Mouse (Mus musculus) forebrain, embryonic 11.5 days (tissue): ENCODE measurements around the gene Elof1. TPM values are rescaled to one million over a fixed set of nuclear protein-coding genes. Genes with fewer than 3 reads are reported as not detected.

ENCODE experiments used
- ATAC-seq: fragments of 200-750 bp; cut with Nextera tagmentation; replicated peaks from 2 replicates; pipeline ENCODE4 v1.8.0; 2017; ENCODE audit warnings: moderate TSS enrichment; ENCODE audit not compliant: low FRiP score
- DNase-seq: peaks from one replicate; pipeline ENCODE4 v3.0.0-alpha.2; 2017; ENCODE audit warnings: low spot score
- H3K27ac ChIP-seq: fragments of 300-500 bp; sonication (generic); 2 replicates; pipeline ENCODE4 v1.5.1; 2014; ENCODE audit warnings: low read depth, low read length
- H3K27me3 ChIP-seq: fragments of 300-500 bp; sonication (generic); 2 replicates; pipeline ENCODE4 v1.6.1; 2014; ENCODE audit warnings: mild to moderate bottlenecking, low read length, mixed read lengths; ENCODE audit not compliant: control insufficient read depth, insufficient read depth
- H3K36me3 ChIP-seq: fragments of 300-500 bp; sonication (generic); 2 replicates; pipeline ENCODE4 v1.6.1; 2014; ENCODE audit warnings: mild to moderate bottlenecking, low read length, moderate library complexity, mixed read lengths; ENCODE audit not compliant: control insufficient read depth, insufficient read depth
- H3K4me1 ChIP-seq: fragments of 300-500 bp; sonication (generic); replicated peaks from 2 replicates; pipeline ENCODE4 v1.6.1; 2014; ENCODE audit warnings: low read length, mixed read lengths; ENCODE audit not compliant: control insufficient read depth, insufficient read depth
- H3K4me2 ChIP-seq: fragments of 300-500 bp; sonication (generic); 2 replicates; pipeline ENCODE4 v1.6.1; 2014; ENCODE audit warnings: low read depth, mild to moderate bottlenecking, low read length, moderate library complexity, mixed read lengths; ENCODE audit not compliant: severe bottlenecking
- H3K4me3 ChIP-seq: fragments of 300-500 bp; sonication (generic); 2 replicates; pipeline ENCODE4 v1.5.1; 2014; ENCODE audit warnings: low read depth, low read length
- H3K9ac ChIP-seq: fragments of 300-500 bp; sonication (generic); 2 replicates; pipeline ENCODE4 v1.6.1; 2014; ENCODE audit warnings: low read length
- H3K9me3 ChIP-seq: fragments of 300-500 bp; sonication (generic); 2 replicates; pipeline ENCODE4 v1.6.1; 2016; ENCODE audit warnings: low read length, mixed read lengths; ENCODE audit not compliant: control insufficient read depth
- WGBS: fragments of 180-500 bp; shearing (Covaris S2); extraction: QIAGEN DNeasy Blood & Tissue Kit; methylation state at CpG from one replicate; pipeline ENCODE4 v1.1.7; 2014; 5-methylcytosine and 5-hydroxymethylcytosine counted together
- polyA plus RNA-seq: library from polyadenylated mRNA; unstranded; fragments of >200 nt; fragmentation: Nextera tagmentation; extraction: Ambion mirVana; gene quantifications from 2 replicates; pipeline ENCODE4 v1.2.1, GENCODE M21; 2014

Elof1 gene
- polyA plus RNA-seq, 1 experiment from 2014 or later = 205 TPM

DNA sequence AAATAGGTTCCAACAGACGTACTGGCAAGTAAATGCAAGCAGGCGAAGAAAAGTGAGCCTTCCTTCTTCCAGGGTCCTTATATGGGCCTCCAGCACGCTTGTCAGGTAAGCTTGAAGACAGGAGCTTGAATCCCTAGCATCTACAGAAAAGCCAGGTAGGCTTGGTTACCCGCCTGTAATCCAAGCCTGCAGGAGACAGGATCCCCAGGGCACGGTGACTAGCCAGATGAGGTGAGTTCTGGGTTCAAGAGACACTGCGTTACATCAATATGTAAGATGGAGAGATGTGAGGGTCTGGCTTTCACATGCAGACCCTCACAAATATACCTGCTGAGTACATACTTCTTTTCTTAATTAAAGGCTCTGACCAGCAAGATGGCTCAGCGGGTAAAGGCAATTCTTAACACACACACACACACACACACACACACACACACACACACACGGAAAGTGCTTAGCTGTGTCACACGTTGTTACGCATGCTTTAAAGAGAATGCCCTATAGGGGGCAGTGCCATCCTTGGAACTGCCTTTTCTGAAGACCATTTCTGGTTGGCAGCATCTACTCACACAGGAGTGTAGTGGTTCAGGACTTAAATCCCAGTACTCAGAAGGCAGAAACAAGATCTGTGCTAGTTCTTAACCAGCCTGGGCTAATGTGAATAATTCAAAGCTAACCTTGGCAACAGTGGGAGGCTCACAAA, 933 bp upstream of the Elof1 start:
- peak overlapping the region; percentile 92 for H3K4me3 ChIP-seq
- peak; percentile 67 for DNase-seq
- no peak for ATAC-seq
- no peak overlapping the region; the same call in 1 of the 2 replicates for H3K9ac ChIP-seq
- H3K27me3 ChIP-seq = no peaks in the 10 kb centered on the region
- H3K4me2 ChIP-seq = peak overlapping the region; percentile 85
- WGBS = 41% methylated on average over 10 of the region's 10 CpGs
- no peaks in the 10 kb centered on the region; the same call in 1 of the 2 replicates for H3K36me3 ChIP-seq
- H3K4me1 ChIP-seq = peaks cover 5% of the 10 kb centered on the region
- H3K9me3 ChIP-seq = no peaks in the 10 kb centered on the region
- no peak overlapping the region for H3K27ac ChIP-seq

DNA sequence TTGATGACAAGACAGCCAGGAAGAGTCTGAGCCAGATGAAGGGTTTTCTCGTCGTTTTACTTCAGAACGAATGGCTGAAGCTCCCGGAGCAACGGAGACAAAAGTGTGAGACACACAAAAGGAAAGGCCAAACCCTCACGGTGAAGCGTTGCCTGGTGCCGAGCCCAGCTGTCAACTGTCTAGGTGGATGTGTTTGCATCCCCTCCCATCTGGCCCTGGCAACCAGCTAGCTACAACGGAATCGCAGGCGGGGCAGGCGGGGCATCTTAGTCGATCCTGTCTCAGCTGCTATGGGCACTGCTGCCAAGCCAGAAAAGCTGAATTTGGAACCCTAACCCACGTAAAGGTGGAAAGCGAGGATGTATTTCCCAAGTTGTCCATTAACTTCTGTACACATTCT, 886 bp downstream of the Elof1 start:
- DNase-seq = no peak
- whole genome bisulfite sequencing = 46% methylated on average over 15 of the region's 15 CpGs

DNA sequence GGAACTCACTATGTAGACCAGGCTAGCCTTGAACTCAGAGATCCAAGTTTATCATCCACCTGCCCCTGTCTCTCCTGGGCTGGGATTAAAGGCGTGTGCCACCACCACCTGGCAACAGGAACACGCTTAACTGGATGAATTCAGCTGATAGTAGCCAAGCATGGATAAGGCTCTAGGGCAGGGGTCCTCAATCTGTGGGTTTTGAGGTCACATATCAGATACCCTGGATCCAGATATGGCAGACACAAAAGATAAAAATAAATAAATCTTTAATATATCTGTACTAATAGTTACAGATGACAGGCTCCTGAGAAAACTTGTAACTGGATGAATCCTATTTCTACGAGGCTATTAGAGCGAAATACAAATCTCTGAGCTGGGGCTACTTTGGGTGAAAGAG, 1.3 kb downstream of the Elof1 start:
- 91% methylated on average over 4 of the region's 4 CpGs for WGBS
- DNase-seq (no peak), ATAC-seq (no peak)
- Histone ChIP-seq H3K9ac (peak overlapping the region; percentile 83; the same call in 1 of the 2 replicates), H3K36me3 (no peaks in the 10 kb centered on the region; the same call in 1 of the 2 replicates), H3K9me3 (no peaks in the 10 kb centered on the region), H3K27ac (no peak overlapping the region), H3K4me1 (peaks cover 5% of the 10 kb centered on the region), H3K27me3 (no peaks in the 10 kb centered on the region), H3K4me3 (no peak overlapping the region), H3K4me2 (peak overlapping the region; percentile 85; the same call in 1 of the 2 replicates)

More for the DNA sequence above, 886 bp downstream of the Elof1 start:
- Histone ChIP-seq H3K36me3 (no peaks in the 10 kb centered on the region; the same call in 1 of the 2 replicates), H3K4me2 (peak overlapping the region; percentile 85), H3K9ac (peak overlapping the region; percentile 83), H3K4me1 (peaks cover 5% of the 10 kb centered on the region), H3K4me3 (peak overlapping the region; percentile 92), H3K27ac (no peak overlapping the region), H3K27me3 (no peaks in the 10 kb centered on the region), H3K9me3 (no peaks in the 10 kb centered on the region)
- no peak for ATAC-seq

DNA sequence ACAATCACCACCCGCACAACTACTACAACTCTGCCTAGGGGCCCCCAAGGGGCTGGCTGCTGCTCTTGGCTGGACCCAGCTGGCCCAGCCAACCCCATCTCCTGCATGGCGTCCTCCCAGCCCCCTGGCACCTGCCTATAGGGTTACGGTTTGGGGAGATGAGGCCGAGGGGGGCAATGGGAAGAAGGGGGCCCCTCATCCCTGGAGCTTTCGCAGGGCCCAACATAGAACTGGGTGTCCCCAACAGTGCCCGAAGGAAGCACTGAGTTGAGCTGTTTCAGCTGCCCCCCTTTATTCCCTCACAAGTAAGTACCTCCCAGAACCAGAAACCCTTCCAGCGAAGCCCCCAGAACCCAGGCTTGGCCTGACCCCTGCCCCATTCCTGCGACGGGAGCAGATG, 8.8 kb downstream of the Elof1 start:
- 88% methylated on average over 9 of the region's 9 CpGs for WGBS
- no peaks in the 10 kb centered on the region for H3K4me1 ChIP-seq
- no peak overlapping the region for H3K9ac ChIP-seq
- H3K4me3 ChIP-seq = no peak overlapping the region
- no peak for ATAC-seq
- H3K36me3 ChIP-seq = no peaks in the 10 kb centered on the region; the same call in 1 of the 2 replicates
- H3K27ac ChIP-seq = no peak overlapping the region
- no peak overlapping the region for H3K4me2 ChIP-seq
- H3K9me3 ChIP-seq = no peaks in the 10 kb centered on the region
- H3K27me3 ChIP-seq = no peaks in the 10 kb centered on the region
- DNase-seq = no peak

DNA sequence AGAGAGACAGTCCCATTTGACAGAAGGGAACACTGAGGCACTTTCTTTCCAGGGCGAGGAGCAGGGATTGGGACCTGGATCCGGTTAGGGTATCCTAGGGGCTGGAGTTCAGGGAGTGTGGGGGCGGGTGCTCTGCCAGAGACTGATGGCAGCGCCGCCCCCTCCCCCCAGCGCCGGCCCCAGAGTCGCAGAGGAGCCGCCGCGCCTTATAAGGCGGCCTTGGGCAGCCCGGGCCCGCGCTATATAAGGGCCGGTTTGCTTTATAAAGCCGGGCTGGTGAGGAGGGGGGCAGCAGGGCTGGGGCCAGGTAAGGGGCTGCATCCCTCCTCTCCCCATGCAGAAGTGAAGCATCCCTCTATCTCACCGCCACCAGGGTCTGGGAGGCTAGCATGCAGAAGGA, 17.1 kb downstream of the Elof1 start:
- ATAC-seq (no peak), DNase-seq (no peak)
- Histone ChIP-seq H3K4me2 (no peak overlapping the region), H3K27me3 (peaks cover 18% of the 10 kb centered on the region), H3K27ac (no peak overlapping the region), H3K9me3 (no peaks in the 10 kb centered on the region), H3K4me1 (0 out of 2 replicates have a peak, but pooled peaks cover 2% of the 10 kb centered on the region), H3K4me3 (no peak overlapping the region), H3K36me3 (no peaks in the 10 kb centered on the region), H3K9ac (no peak overlapping the region)
- 4% methylated on average over 18 of the region's 18 CpGs for WGBS

DNA sequence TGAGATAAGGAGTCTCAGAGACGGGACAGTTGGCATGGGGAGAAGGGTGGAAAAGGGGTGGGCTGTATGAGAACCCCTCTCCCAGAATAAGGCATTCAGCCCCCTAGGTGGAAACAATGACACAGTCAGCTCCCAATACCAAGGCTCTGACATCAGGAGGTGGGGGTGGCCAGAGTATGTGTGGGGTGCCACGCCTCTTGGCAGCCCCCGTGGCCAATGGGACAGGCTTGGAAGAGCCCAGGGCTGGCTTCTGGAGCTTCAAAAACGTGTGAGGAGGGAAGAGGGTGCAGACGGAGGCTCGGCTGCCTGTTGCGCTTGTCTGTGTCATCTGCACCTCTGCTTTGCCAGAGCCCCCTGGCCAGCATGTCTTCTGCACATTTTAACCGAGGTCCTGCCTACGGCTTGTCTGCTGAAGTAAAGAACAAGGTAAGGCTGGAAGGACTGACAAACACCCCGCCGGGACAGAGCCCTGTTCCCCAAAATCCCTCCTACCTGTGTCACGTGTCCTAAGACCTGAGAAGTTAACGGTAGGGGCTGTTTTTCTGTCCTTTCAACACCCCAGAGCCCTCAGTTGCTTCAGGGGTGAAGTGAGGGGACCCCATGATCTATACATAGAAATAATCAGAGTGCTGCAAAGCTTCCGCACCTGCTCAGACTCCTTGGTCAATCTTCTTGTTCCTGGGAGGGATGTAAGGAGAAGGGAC, 17.8 kb downstream of the Elof1 start, which contains the start of gene Cnn1:
TSS of gene Cnn1 (plus strand) at position 224 of the 704 bp plus-strand sequence.
- 8% methylated on average over 14 of the region's 14 CpGs for WGBS
- no peak within 1 kb of the TSS for H3K4me3 ChIP-seq

DNA sequence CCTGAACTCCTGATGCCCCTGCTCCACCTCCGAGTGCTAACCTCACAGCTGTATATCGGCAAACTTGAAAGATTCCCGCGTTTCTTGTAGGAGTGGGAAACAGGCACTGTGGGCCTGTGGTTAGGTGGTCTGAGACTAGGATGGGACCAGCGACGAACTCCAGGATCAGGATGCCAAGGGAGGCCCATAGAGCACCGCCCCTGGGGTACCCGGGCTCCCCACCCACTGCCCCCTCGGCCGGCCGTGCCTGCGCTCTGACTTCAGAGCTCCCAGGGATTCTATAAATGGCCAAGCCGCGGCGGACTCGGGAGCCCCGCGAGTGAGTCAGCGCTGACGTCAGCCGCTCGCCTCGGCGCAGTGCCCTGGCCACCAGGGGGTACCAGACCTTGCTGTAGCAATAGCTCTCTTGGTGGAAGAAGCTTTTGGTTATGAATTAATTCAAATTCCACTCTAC, 21.1 kb downstream of the Elof1 start:
- WGBS = 3% methylated on average over 24 of the region's 24 CpGs
- Histone ChIP-seq H3K4me3 (peak overlapping the region; percentile 25), H3K27me3 (peaks cover 18% of the 10 kb centered on the region), H3K9me3 (no peaks in the 10 kb centered on the region), H3K27ac (no peak overlapping the region), H3K4me2 (peak overlapping the region; percentile 83), H3K4me1 (0 out of 2 replicates have a peak, but pooled peaks cover 2% of the 10 kb centered on the region), H3K36me3 (no peaks in the 10 kb centered on the region), H3K9ac (peak overlapping the region; percentile 71)
- peak; percentile 70 for ATAC-seq
- DNase-seq = peak; percentile 88

More for the DNA sequence above, 17.8 kb downstream of the Elof1 start, which contains the start of gene Cnn1:
- H3K4me1 ChIP-seq = 0 out of 2 replicates have a peak, but pooled peaks cover 2% of the 10 kb centered on the region
- H3K27me3 ChIP-seq = peaks cover 18% of the 10 kb centered on the region
- no peaks in the 10 kb centered on the region for H3K9me3 ChIP-seq
- no peak for DNase-seq
- H3K27ac ChIP-seq = no peak within 1 kb of the TSS
- H3K4me2 ChIP-seq = no peak within 1 kb of the TSS
- no peaks in the 10 kb centered on the region for H3K36me3 ChIP-seq
- no peak for ATAC-seq
- H3K9ac ChIP-seq = no peak within 1 kb of the TSS

DNA sequence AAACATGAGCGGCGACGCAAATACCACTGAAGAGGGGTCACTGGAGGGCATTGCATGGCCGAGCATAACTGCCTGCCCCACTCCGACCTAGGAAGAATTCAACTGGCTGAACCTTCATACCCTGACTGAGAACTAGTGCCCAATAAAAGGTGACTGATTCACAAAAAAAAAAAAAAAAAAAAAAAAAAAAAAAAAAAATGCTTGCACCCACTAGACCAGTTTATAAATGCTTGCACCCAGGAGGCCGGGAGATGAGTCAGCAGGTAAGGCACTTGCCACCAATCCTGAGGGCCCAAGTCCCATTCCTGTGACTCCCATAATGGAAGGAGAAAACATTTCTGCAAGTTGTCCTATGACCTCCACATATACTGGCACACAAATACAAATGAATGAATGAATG, 24.2 kb downstream of the Elof1 start:
- H3K27ac ChIP-seq = no peak overlapping the region
- WGBS = 91% methylated on average over 6 of the region's 6 CpGs
- H3K9ac ChIP-seq = no peak overlapping the region
- no peak for ATAC-seq
- no peak overlapping the region for H3K4me2 ChIP-seq
- DNase-seq = no peak
- 0 out of 2 replicates have a peak, but pooled peaks cover 2% of the 10 kb centered on the region for H3K4me1 ChIP-seq
- no peaks in the 10 kb centered on the region for H3K27me3 ChIP-seq
- H3K4me3 ChIP-seq = no peak overlapping the region
- no peaks in the 10 kb centered on the region for H3K9me3 ChIP-seq
- H3K36me3 ChIP-seq = no peaks in the 10 kb centered on the region
